Mouse (Mus musculus) Muller cell, postnatal 12 days (primary cell): ENCODE measurements around the gene Laptm4a.

Source experiments
- DNase-seq: peaks from one replicate; pipeline ENCODE4 v3.0.0-alpha.2; 2015; ENCODE audit errors: inconsistent ontology term

Gene Laptm4a

GRCm38 (mm10) chr12:8954161-8954561 is 32.7 kb downstream of the Laptm4a start:
- no peak for DNase-seq

DNA sequence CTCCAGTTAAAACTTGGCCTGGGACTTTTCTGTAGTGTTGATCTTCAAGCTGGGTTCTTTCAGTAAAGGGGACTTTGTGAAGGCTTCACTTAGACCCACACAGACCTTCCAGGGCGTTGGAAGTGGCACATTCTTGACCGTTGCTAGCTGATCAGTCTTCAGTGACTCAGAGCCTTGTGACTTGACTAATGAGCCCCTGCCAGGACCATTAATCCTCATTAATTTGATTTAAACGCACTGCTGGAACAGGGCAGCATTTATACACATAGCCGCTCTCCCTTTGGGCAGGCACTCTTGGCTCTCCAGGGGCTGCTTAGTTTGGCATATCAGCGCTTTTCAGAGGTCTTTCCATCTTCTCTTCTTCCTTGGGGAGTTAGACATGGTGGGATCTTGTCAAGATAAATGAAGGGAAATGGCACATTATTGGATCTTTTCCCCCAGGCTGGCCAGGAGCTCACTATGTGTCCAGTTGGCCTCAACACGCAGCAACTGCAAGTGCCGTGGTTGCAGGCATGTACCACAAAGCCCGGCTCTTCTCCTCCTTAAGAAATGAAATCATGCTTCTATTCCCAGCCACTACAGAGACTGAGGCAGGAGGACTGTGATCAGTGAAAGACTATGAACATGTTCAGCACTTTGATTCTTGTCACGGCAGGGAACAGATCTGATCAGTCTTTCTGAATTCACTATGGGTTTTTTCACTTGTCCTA is 40.3 kb downstream of the Laptm4a start:
- DNase-seq = peak; percentile 91

- peak; percentile 92 for DNase-seq
These were observed 48.4 kb downstream of the Laptm4a start for GRCm38 (mm10) chr12:8969828-8970227.

GRCm38 (mm10) chr12:8973820-8974465 is 52.5 kb downstream of the Laptm4a start, which contains the start of gene Wdr35:
TSS of gene Wdr35 (plus strand) at chr12:8973892.
- DNase-seq = peak; percentile 95

GRCm38 (mm10) chr12:8975076-8975475 is 53.6 kb downstream of the Laptm4a start:
- no peak for DNase-seq
